Mouse (Mus musculus): Measurements from ENCODE around the gene Gm9195. TPM values are rescaled to one million over a fixed set of nuclear protein-coding genes. Genes with fewer than 3 reads are reported as not detected.

The Gm9195 gene
- polyA plus RNA-seq, 1 experiment = not detected

GRCm38 (mm10) chr14:72442936-72443335 is 48.7 kb downstream of the Gm9195 start:
- no peak for DNase-seq (ENCODE audit: low read depth)

- no peak for DNase-seq (ENCODE audit: low read depth)
Observed at GRCm38 (mm10) chr14:72440929-72441328, 50.7 kb downstream of the Gm9195 start.

- no peak for DNase-seq (ENCODE audit: low read depth)
Observed at GRCm38 (mm10) chr14:72440436-72440835, 51.2 kb downstream of the Gm9195 start.

GRCm38 (mm10) chr14:72438976-72439375 is 52.7 kb downstream of the Gm9195 start:
- no peak for DNase-seq (ENCODE audit: low read depth)

- no peak for DNase-seq (ENCODE audit: low read depth)
Observed at GRCm38 (mm10) chr14:72389696-72390095, 101.9 kb downstream of the Gm9195 start.

GRCm38 (mm10) chr14:72389288-72389687 is 102.3 kb downstream of the Gm9195 start:
- no peak for DNase-seq (ENCODE audit: low read depth)

- DNase-seq (ENCODE audit: low read depth) = no peak
Observed at GRCm38 (mm10) chr14:72377224-72377623, 114.4 kb downstream of the Gm9195 start.

Other genes with a start within 250 kb of the Gm9195 start
- gene Fndc3a, start 218.2 kb upstream of the Gm9195 start, polyA plus RNA-seq (2012; rRNA removed) = 38.7 and 50.9 TPM in 2 replicates

Measured in gonadal fat pad, adult 2 months (tissue).